In genomic region chr2:30709386-30709884, GRCm38 (mm10) we compare ENCODE assay signal across 8 mouse cellular contexts.
DNase-seq lines count a peak whose midpoint lies in the region; ATAC-seq and TF ChIP-seq lines count a peak whose summit lies in the region.

No protein-coding gene starts in this region.

- intact Hi-C loops in left cerebral cortex, postnatal 4 days (cut with DNase I) = no loop called here

- peaks cover 33% of the 10 kb centered on the region for H3K4me1 ChIP-seq in embryonic fibroblast, embryonic 13.5 days (ENCODE audit: control insufficient read depth, insufficient read depth, low read length)
- peaks cover 59% of the 10 kb centered on the region for H3K4me1 ChIP-seq in intestine, embryonic 15.5 days (replicated peaks)
- H3K4me1 ChIP-seq in midbrain, embryonic 11.5 days (ENCODE audit: control insufficient read depth, insufficient read depth, low read length) = peaks cover 57% of the 10 kb centered on the region

- no peak for ATAC-seq in intestine, embryonic 15.5 days
- no peak for ATAC-seq in midbrain, embryonic 11.5 days (ENCODE audit: low FRiP score)
- no peak for ATAC-seq in megakaryocyte, adult 5-6 weeks (ENCODE audit: poor library complexity, severe bottlenecking)

- no peak; the same call in 1 of the 2 replicates for TF ChIP-seq POLR2A in embryonic fibroblast, embryonic 13.5 days (IDR thresholded peaks at IDR 0.05; ENCODE audit: low read depth, low read length)

- no peaks in the 10 kb centered on the region for H3K27me3 ChIP-seq in intestine, embryonic 15.5 days (replicated peaks)
- H3K27me3 ChIP-seq in midbrain, embryonic 11.5 days (ENCODE audit: control insufficient read depth, insufficient read depth, low read length) = no peaks in the 10 kb centered on the region

- H3K36me3 ChIP-seq in intestine, embryonic 15.5 days = no peaks in the 10 kb centered on the region
- H3K36me3 ChIP-seq in midbrain, embryonic 11.5 days (ENCODE audit: control insufficient read depth, insufficient read depth, low read length) = no peaks in the 10 kb centered on the region

- H3K9ac ChIP-seq in intestine, embryonic 15.5 days = no peak overlapping the region
- H3K9ac ChIP-seq in midbrain, embryonic 11.5 days (ENCODE audit: low read length) = peak overlapping the region; percentile 3; the same call in 1 of the 2 replicates

- no peaks in the 10 kb centered on the region for H3K9me3 ChIP-seq in intestine, embryonic 15.5 days
- H3K9me3 ChIP-seq in midbrain, embryonic 11.5 days (ENCODE audit: control insufficient read depth, low read length) = peaks cover 2% of the 10 kb centered on the region; the same call in 1 of the 2 replicates

- WGBS in intestine, embryonic 15.5 days = 60% methylated on average over 3 of the region's 3 CpGs
- WGBS in midbrain, embryonic 11.5 days = 43% methylated on average over 3 of the region's 3 CpGs

- H3K27ac ChIP-seq in embryonic fibroblast, embryonic 13.5 days (ENCODE audit: insufficient read depth, low read length) = peak overlapping the region; percentile 99
- H3K27ac ChIP-seq in intestine, embryonic 15.5 days = peak overlapping the region; percentile 100
- peak overlapping the region; percentile 98 for H3K27ac ChIP-seq in midbrain, embryonic 11.5 days (ENCODE audit: low read depth, low read length)

- peak; percentile 61 for DNase-seq in left cerebral cortex, postnatal 4 days
- DNase-seq in left cerebral cortex, adult 9 months (ENCODE audit: low spot score in 2 of 2) = no peak
- peak; percentile 84 for DNase-seq in midbrain, embryonic 11.5 days (ENCODE audit: low spot score, missing footprints)
- DNase-seq in embryo, embryonic 10.5 days (ENCODE audit: low spot score) = no peak
- DNase-seq in right cerebral cortex, postnatal 25 days = no peak

- no peak for TF ChIP-seq CTCF in embryonic fibroblast, embryonic 13.5 days (IDR thresholded peaks at IDR 0.05; ENCODE audit: borderline replicate concordance, insufficient read depth, low read length)

- H3K4me2 ChIP-seq in intestine, embryonic 15.5 days (replicated peaks) = no peak overlapping the region
- H3K4me2 ChIP-seq in midbrain, embryonic 11.5 days = no peak overlapping the region

- H3K4me3 ChIP-seq in embryonic fibroblast, embryonic 13.5 days (ENCODE audit: insufficient read depth, low read length) = no peak overlapping the region
- no peak overlapping the region for H3K4me3 ChIP-seq in intestine, embryonic 15.5 days (replicated peaks)
- H3K4me3 ChIP-seq in midbrain, embryonic 11.5 days (ENCODE audit: low read depth, low read length) = no peak overlapping the region

Comparison
In these comparisons a context has a peak if more than half of its experiments do, and no peak if none do; other contexts are left out.
1. DNase-seq: peak in left cerebral cortex, postnatal 4 days (single experiment) and midbrain, embryonic 11.5 days (single experiment); none in left cerebral cortex, adult 9 months (0 of 2), embryo, embryonic 10.5 days (single experiment) and right cerebral cortex, postnatal 25 days (single experiment).
2. Peak in every context shown above with its lines, with median percentiles within 50 percentile points of each other: H3K27ac ChIP-seq.